In genomic region chr9:25150791-25151610, GRCm38 (mm10) we compare ENCODE assay signal across 8 mouse cellular contexts. TPM values are rescaled to one million over a fixed set of nuclear protein-coding genes. Genes with fewer than 3 reads are reported as not detected.
DNase-seq lines count a peak whose midpoint lies in the region; ATAC-seq and TF ChIP-seq lines count a peak whose summit lies in the region.

No protein-coding gene starts in this region.

- under 1% methylated on average over 73 of the region's 73 CpGs for WGBS in heart, embryonic 10.5 days
- under 1% methylated on average over 68 of the region's 73 CpGs for WGBS in kidney, postnatal 0 days
- WGBS in liver, postnatal 0 days (ENCODE audit: insufficient replicate concordance): under 1% methylated on average over 61 of the region's 73 CpGs
- under 1% methylated on average over 73 of the region's 73 CpGs for WGBS in neural tube, embryonic 12.5 days

- H3K4me2 ChIP-seq in kidney, postnatal 0 days (ENCODE audit: low read length): peak overlapping the region; percentile 88
- H3K4me2 ChIP-seq in liver, postnatal 0 days (ENCODE audit: low read depth, low read length): peak overlapping the region; percentile 83
- peak overlapping the region; percentile 73 for H3K4me2 ChIP-seq in neural tube, embryonic 12.5 days (replicated peaks)

- DNase-seq in heart, embryonic 10.5 days (ENCODE audit: low spot score): peak; percentile 86
- DNase-seq in heart, postnatal 36 days: no peak
- DNase-seq in cerebellum, adult 9-11 months: peak; percentile 71
- DNase-seq in frontal cortex, postnatal 36 days (ENCODE audit: low spot score in 2 of 2): peak; percentile 30 to 67
- DNase-seq in kidney, postnatal 0 days (ENCODE audit: low spot score): peak; percentile 85
- peak; percentile 81 for DNase-seq in liver, postnatal 0 days
- peak; percentile 48 to 51 for DNase-seq in thymus, postnatal 10 days (ENCODE audit: low spot score in 2 of 2)

- ATAC-seq in kidney, postnatal 0 days (replicated peaks; ENCODE audit: low FRiP score, low read depth): no peak; the same call in none of the 2 replicates
- peak; percentile 68 for ATAC-seq in liver, postnatal 0 days
- peak; percentile 77 for ATAC-seq in neural tube, embryonic 12.5 days (ENCODE audit: low FRiP score, low read depth)

- H3K27ac ChIP-seq in heart, embryonic 10.5 days: peak overlapping the region; percentile 99
- peak overlapping the region; percentile 99 for H3K27ac ChIP-seq in kidney, postnatal 0 days
- peak overlapping the region; percentile 100 for H3K27ac ChIP-seq in liver, postnatal 0 days (ENCODE audit: low read depth)
- H3K27ac ChIP-seq in neural tube, embryonic 12.5 days: peak overlapping the region; percentile 98

- TF ChIP-seq CTCF in kidney, postnatal 0 days (IDR thresholded peaks at IDR 0.05; ENCODE audit: low read depth): no peak
- no peak for TF ChIP-seq CTCF in liver, postnatal 0 days (IDR thresholded peaks at IDR 0.05; ENCODE audit: low read depth)

- intact Hi-C loops in heart, postnatal 36 days (cut with DNase I): loop anchor here (2.0 to 5.0 kb wide), 4 partner anchors 101 to 441 kb away; partner anchors contain the start of genes Eepd1 and Sept7

- peak overlapping the region; percentile 92 for H3K9ac ChIP-seq in kidney, postnatal 0 days (ENCODE audit: low read depth, low read length)
- peak overlapping the region; percentile 97 for H3K9ac ChIP-seq in liver, postnatal 0 days (replicated peaks)
- peak overlapping the region; percentile 96 for H3K9ac ChIP-seq in neural tube, embryonic 12.5 days

- H3K4me1 ChIP-seq in heart, embryonic 10.5 days: peaks cover 24% of the 10 kb centered on the region
- H3K4me1 ChIP-seq in kidney, postnatal 0 days (replicated peaks; ENCODE audit: insufficient read depth, low read length): peaks cover 9% of the 10 kb centered on the region
- peaks cover 28% of the 10 kb centered on the region for H3K4me1 ChIP-seq in liver, postnatal 0 days (ENCODE audit: insufficient read depth)
- peaks cover 18% of the 10 kb centered on the region for H3K4me1 ChIP-seq in neural tube, embryonic 12.5 days

- no peaks in the 10 kb centered on the region for H3K27me3 ChIP-seq in heart, embryonic 10.5 days (ENCODE audit: insufficient read depth, poor library complexity, severe bottlenecking)
- no peaks in the 10 kb centered on the region for H3K27me3 ChIP-seq in kidney, postnatal 0 days (ENCODE audit: insufficient read depth, low read length)
- H3K27me3 ChIP-seq in liver, postnatal 0 days (ENCODE audit: insufficient read depth, low read length): no peaks in the 10 kb centered on the region
- H3K27me3 ChIP-seq in neural tube, embryonic 12.5 days (replicated peaks): no peaks in the 10 kb centered on the region

- H3K4me3 ChIP-seq in heart, embryonic 10.5 days: peak overlapping the region; percentile 76
- H3K4me3 ChIP-seq in kidney, postnatal 0 days (replicated peaks; ENCODE audit: low read depth, low read length): peak overlapping the region; percentile 89
- H3K4me3 ChIP-seq in liver, postnatal 0 days (ENCODE audit: low read depth, low read length): peak overlapping the region; percentile 96
- H3K4me3 ChIP-seq in neural tube, embryonic 12.5 days: peak overlapping the region; percentile 84

- no peaks in the 10 kb centered on the region for H3K9me3 ChIP-seq in heart, embryonic 10.5 days
- H3K9me3 ChIP-seq in kidney, postnatal 0 days (replicated peaks; ENCODE audit: low read length): no peaks in the 10 kb centered on the region
- no peaks in the 10 kb centered on the region for H3K9me3 ChIP-seq in liver, postnatal 0 days (ENCODE audit: low read length)
- no peaks in the 10 kb centered on the region for H3K9me3 ChIP-seq in neural tube, embryonic 12.5 days

- H3K36me3 ChIP-seq in heart, embryonic 10.5 days: no peaks in the 10 kb centered on the region
- H3K36me3 ChIP-seq in kidney, postnatal 0 days (ENCODE audit: insufficient read depth, low read length): no peaks in the 10 kb centered on the region
- H3K36me3 ChIP-seq in liver, postnatal 0 days (replicated peaks; ENCODE audit: insufficient read depth, low read length): no peaks in the 10 kb centered on the region
- H3K36me3 ChIP-seq in neural tube, embryonic 12.5 days: no peaks in the 10 kb centered on the region

- TF ChIP-seq EP300 in liver, postnatal 0 days (IDR thresholded peaks at IDR 0.05; ENCODE audit: low read depth): no peak

RNA-seq across cellular contexts. Expression of gene Herpud2, which starts 0.6 kb away (rescaled TPM):
- polyA plus RNA-seq in heart, embryonic 10.5 days (2016; fragmentation: Nextera tagmentation; extraction: Ambion mirVana): 23.7 and 25.6 TPM in 2 replicates
- 10 to 100 TPM; 39.1 TPM for total RNA-seq in heart, postnatal 36 days (2021)
- polyA plus RNA-seq in kidney, postnatal 0 days (2015; fragmentation: Nextera tagmentation; extraction: Ambion mirVana): 33.5 and 36.7 TPM in 2 replicates
- polyA plus RNA-seq in liver, postnatal 0 days (2015; fragmentation: Nextera tagmentation; extraction: Ambion mirVana): 12.7 and 13.7 TPM in 2 replicates
- polyA plus RNA-seq in neural tube, embryonic 12.5 days (2016; fragmentation: Nextera tagmentation; extraction: Ambion mirVana): 42.5 and 44.5 TPM in 2 replicates

Comparison
In these comparisons a context has a peak if more than half of its experiments do, and no peak if none do; other contexts are left out.
1. DNase-seq: peak in heart, embryonic 10.5 days (single experiment), cerebellum, adult 9-11 months (single experiment), frontal cortex, postnatal 36 days (2 of 2), kidney, postnatal 0 days (single experiment), liver, postnatal 0 days (single experiment) and thymus, postnatal 10 days (2 of 2); none in heart, postnatal 36 days (0 of 2).
2. Peak in every context shown above with its lines, with median percentiles within 50 percentile points of each other: H3K27ac ChIP-seq, H3K4me3 ChIP-seq, H3K4me2 ChIP-seq and H3K9ac ChIP-seq.